Mouse (Mus musculus): ENCODE measurements around the gene Mthfsl. TPM values are rescaled to one million over a fixed set of nuclear protein-coding genes. Genes with fewer than 3 reads are reported as not detected.

The Mthfsl gene
- polyA plus RNA-seq (2015; fragmentation: Nextera tagmentation; extraction: Ambion mirVana), result 18.2 and 24.2 TPM in 2 replicates

DNA sequence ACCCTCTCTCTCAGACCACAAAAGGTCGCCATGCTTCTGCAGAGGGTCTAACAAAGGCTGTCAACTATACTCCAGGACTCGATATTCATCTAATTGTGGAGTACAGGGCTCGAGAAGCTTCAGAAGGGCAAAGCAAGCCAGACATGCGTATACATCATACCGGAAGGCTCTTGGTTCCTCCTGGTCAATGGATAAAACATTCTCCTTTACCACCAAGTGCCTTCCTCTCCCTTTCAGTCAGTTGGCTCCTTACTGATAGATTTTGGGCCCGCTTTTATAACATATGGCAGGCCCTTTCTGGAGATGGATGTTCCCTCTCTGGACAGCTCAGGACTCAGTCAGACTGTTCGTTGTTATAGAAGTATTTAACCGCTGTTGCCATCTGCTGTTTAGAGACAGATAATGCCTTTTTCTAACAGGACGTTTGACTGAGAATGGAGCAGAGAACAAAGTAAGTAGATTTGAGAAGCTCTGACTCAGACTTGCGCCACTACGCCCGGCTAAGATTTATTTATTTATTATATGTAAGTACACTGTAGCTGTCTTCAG, at the start of gene Mthfsl:
Gene Mthfsl, minus strand, starts transcription at position 308 of the 549 bp plus-strand sequence.

GRCm38 (mm10) chr9:88731728-88732127, 11.6 kb upstream of the Mthfsl start, which contains the start of gene Bcl2a1d:
TSS of gene Bcl2a1d (minus strand) at chr9:88731914.

Other genes with a start within 250 kb of the Mthfsl start
- gene Syncrip, start 237.7 kb downstream of the Mthfsl start, polyA plus RNA-seq (2015; fragmentation: Nextera tagmentation; extraction: Ambion mirVana), result 43.1 and 53.7 TPM in 2 replicates
- 5.7 and 6.6 TPM in 2 replicates for gene Zfp949, start 172.3 kb downstream of the Mthfsl start, polyA plus RNA-seq (2015; fragmentation: Nextera tagmentation; extraction: Ambion mirVana)
- 0.06 and 0.27 TPM in 2 replicates for gene Trim43a, start 139.4 kb downstream of the Mthfsl start, polyA plus RNA-seq (2015; fragmentation: Nextera tagmentation; extraction: Ambion mirVana)
- 0.49 and 0.74 TPM in 2 replicates for gene Bcl2a1d, start 11.6 kb upstream of the Mthfsl start, polyA plus RNA-seq (2015; fragmentation: Nextera tagmentation; extraction: Ambion mirVana)
- gene Trim43c, start 118.9 kb upstream of the Mthfsl start, polyA plus RNA-seq (2015; fragmentation: Nextera tagmentation; extraction: Ambion mirVana), result 0.09 TPM in 1 of 2 replicates, not detected in the other
- 0.54 TPM in 2 replicates for gene Bcl2a1a, start 236.6 kb upstream of the Mthfsl start, polyA plus RNA-seq (2015; fragmentation: Nextera tagmentation; extraction: Ambion mirVana)

All from skeletal muscle tissue, postnatal 0 days (tissue).